Comparison of ENCODE assay signal across 8 mouse cellular contexts in genomic region chr8:87943651-87944091, GRCm38 (mm10). TPM values are rescaled to one million over a fixed set of nuclear protein-coding genes. Genes with fewer than 3 reads are reported as not detected.
A peak's percentile ranks its signal among the peaks of the same experiment; 100 is the strongest.
DNase-seq lines count a peak whose midpoint lies in the region; ATAC-seq and TF ChIP-seq lines count a peak whose summit lies in the region.

No protein-coding gene starts in this region.

- H3K9me3 ChIP-seq in hindbrain, embryonic 15.5 days = no peaks in the 10 kb centered on the region
- H3K9me3 ChIP-seq in midbrain, postnatal 0 days (ENCODE audit: low read length) = no peaks in the 10 kb centered on the region

- under 1% methylated on average over 42 of the region's 42 CpGs for WGBS in hindbrain, embryonic 15.5 days
- WGBS in midbrain, postnatal 0 days = 9% methylated on average over 27 of the region's 42 CpGs

- peaks cover 50% of the 10 kb centered on the region for H3K4me1 ChIP-seq in hindbrain, embryonic 15.5 days (replicated peaks)
- H3K4me1 ChIP-seq in midbrain, postnatal 0 days (ENCODE audit: insufficient read depth, low read length) = peaks cover 18% of the 10 kb centered on the region

- TF ChIP-seq CTCF in midbrain, postnatal 0 days (IDR thresholded peaks at IDR 0.05) = no peak

- peak overlapping the region; percentile 37 for H3K4me3 ChIP-seq in hindbrain, embryonic 15.5 days
- peak overlapping the region; percentile 38 for H3K4me3 ChIP-seq in midbrain, postnatal 0 days (ENCODE audit: low read depth, low read length)

- no peaks in the 10 kb centered on the region for H3K27me3 ChIP-seq in hindbrain, embryonic 15.5 days
- H3K27me3 ChIP-seq in midbrain, postnatal 0 days (ENCODE audit: insufficient read depth, low read length) = no peaks in the 10 kb centered on the region

- peak overlapping the region; percentile 76 for H3K4me2 ChIP-seq in hindbrain, embryonic 15.5 days
- peak overlapping the region; percentile 95 for H3K4me2 ChIP-seq in midbrain, postnatal 0 days (ENCODE audit: low read depth, low read length, poor library complexity, severe bottlenecking)

- H3K9ac ChIP-seq in hindbrain, embryonic 15.5 days = peak overlapping the region; percentile 51
- H3K9ac ChIP-seq in midbrain, postnatal 0 days (replicated peaks; ENCODE audit: low read length, poor library complexity, severe bottlenecking) = peak overlapping the region; percentile 69

- H3K36me3 ChIP-seq in hindbrain, embryonic 15.5 days = no peaks in the 10 kb centered on the region
- H3K36me3 ChIP-seq in midbrain, postnatal 0 days (ENCODE audit: insufficient read depth, low read length) = no peaks in the 10 kb centered on the region

- peak; percentile 42 for DNase-seq in gastrocnemius, postnatal 10 days
- no peak for DNase-seq in gastrocnemius, postnatal 36 days
- peak; percentile 57 for DNase-seq in testis, postnatal 10 days (ENCODE audit: low spot score)
- no peak for DNase-seq in testis, postnatal 14 days (ENCODE audit: low spot score)
- DNase-seq in midbrain, postnatal 0 days (ENCODE audit: low spot score) = peak; percentile 50
- DNase-seq in layer of hippocampus, adult 8-10 months (ENCODE audit: low spot score in 2 of 2) = no peak
- DNase-seq in layer of hippocampus, postnatal 14 days (ENCODE audit: low spot score in 2 of 2) = no peak

- peak; percentile 32 for ATAC-seq in hindbrain, embryonic 15.5 days (ENCODE audit: low FRiP score, low read depth)
- peak; percentile 32; the same call in 1 of the 2 replicates for ATAC-seq in midbrain, postnatal 0 days (ENCODE audit: low FRiP score)

- H3K27ac ChIP-seq in hindbrain, embryonic 15.5 days (replicated peaks) = 0 out of 2 replicates have a peak overlapping the region, but pooled peaks have one; percentile 2
- H3K27ac ChIP-seq in midbrain, postnatal 0 days (ENCODE audit: low read depth, low read length) = no peak overlapping the region

- intact Hi-C loops in gastrocnemius, postnatal 36 days (cut with DNase I) = no loop called here

RNA-seq across cellular contexts. Expression of gene Zfp423, which starts 15.7 kb away (rescaled TPM):
- total RNA-seq in gastrocnemius, postnatal 10 days (2021) = 10 to 100 TPM; 20.7 to 23.5 TPM
- 10 to 100 TPM; 11.5 to 19.6 TPM for total RNA-seq in gastrocnemius, postnatal 36 days (2021)
- 28.6 and 33.4 TPM in 2 replicates for polyA plus RNA-seq in hindbrain, embryonic 15.5 days (2015; fragmentation: Nextera tagmentation; extraction: Ambion mirVana)
- 53.6 and 57.5 TPM in 2 replicates for total RNA-seq in midbrain, postnatal 0 days (2014; rRNA removed)
- polyA plus RNA-seq in midbrain, postnatal 0 days (2015; fragmentation: Nextera tagmentation; extraction: Ambion mirVana) = 17.9 and 22.9 TPM in 2 replicates
- 10 to 100 TPM; 28.3 to 31.3 (median 30.2) TPM for total RNA-seq in layer of hippocampus, adult 8-10 months (2022)
- 10 to 100 TPM; 29.9 to 32.3 TPM for total RNA-seq in layer of hippocampus, postnatal 14 days (2021)

Comparison
In these comparisons a context has a peak if more than half of its experiments do, and no peak if none do; other contexts are left out.
1. DNase-seq: peak in gastrocnemius, postnatal 10 days (single experiment), testis, postnatal 10 days (single experiment) and midbrain, postnatal 0 days (single experiment); none in gastrocnemius, postnatal 36 days (0 of 2), testis, postnatal 14 days (single experiment), layer of hippocampus, adult 8-10 months (0 of 2) and layer of hippocampus, postnatal 14 days (0 of 2).